Mouse (Mus musculus): ENCODE measurements at regions not wholly inside any gene's neighbourhood (a gene's known extent, or its start where the extent isn't known, plus 50 kb on each side); places are given as distances from the start of the nearest gene placed in this dataset.
"Not testable (repeated sequence)": the region's sequence is repeated elsewhere in the genome, so short reads cannot be mapped to it uniquely, and the experiment has no call there.

- no peak for DNase-seq
Observed at GRCm38 (mm10) chr17:48678216-48678832, 223.6 kb downstream of the Unc5cl start.

- no peak for DNase-seq
Observed at GRCm38 (mm10) chr17:48680331-48680730, 225.6 kb downstream of the Unc5cl start.

- no peak for DNase-seq
Observed at GRCm38 (mm10) chr17:48688944-48689343, 234.2 kb downstream of the Unc5cl start.

GRCm38 (mm10) chr17:48698456-48698855 lies 233.7 kb upstream of the Lrfn2 start:
- no peak for DNase-seq

- DNase-seq, result peak; percentile 3
Observed at GRCm38 (mm10) chr17:48700591-48700990, 231.6 kb upstream of the Lrfn2 start.

- DNase-seq, result no peak
Observed at GRCm38 (mm10) chr17:48720506-48720905, 211.7 kb upstream of the Lrfn2 start.

- DNase-seq, result no peak
Observed at GRCm38 (mm10) chr17:48723286-48723685, 208.9 kb upstream of the Lrfn2 start.

GRCm38 (mm10) chr17:48724513-48725112 lies 207.6 kb upstream of the Lrfn2 start:
- no peak for DNase-seq

GRCm38 (mm10) chr17:48726460-48726859 lies 205.7 kb upstream of the Lrfn2 start:
- no peak for DNase-seq

GRCm38 (mm10) chr17:48733801-48734200 lies 198.4 kb upstream of the Lrfn2 start:
- no peak for DNase-seq

- not testable (repeated sequence) for DNase-seq
Observed at GRCm38 (mm10) chr17:48737181-48737580, 195.0 kb upstream of the Lrfn2 start.

- DNase-seq, result no peak
Observed at GRCm38 (mm10) chr17:48738708-48739107, 193.5 kb upstream of the Lrfn2 start.

- no peak for DNase-seq
Observed at GRCm38 (mm10) chr17:48742769-48743405, 189.3 kb upstream of the Lrfn2 start.

- no peak for DNase-seq
Observed at GRCm38 (mm10) chr17:48770099-48770498, 162.1 kb upstream of the Lrfn2 start.

- no peak for DNase-seq
Observed at GRCm38 (mm10) chr17:48771721-48772320, 160.4 kb upstream of the Lrfn2 start.

- no peak for DNase-seq
Observed at GRCm38 (mm10) chr17:48774172-48774890, 157.8 kb upstream of the Lrfn2 start.

- DNase-seq, result no peak
Observed at GRCm38 (mm10) chr17:48775479-48775878, 156.7 kb upstream of the Lrfn2 start.

GRCm38 (mm10) chr17:48776502-48776902 lies 155.7 kb upstream of the Lrfn2 start:
- DNase-seq, result no peak

GRCm38 (mm10) chr17:48780217-48780616 lies 152.0 kb upstream of the Lrfn2 start:
- DNase-seq, result no peak

- DNase-seq, result no peak
Observed at GRCm38 (mm10) chr17:48784417-48784816, 147.8 kb upstream of the Lrfn2 start.

GRCm38 (mm10) chr17:48786501-48786900 lies 145.7 kb upstream of the Lrfn2 start:
- DNase-seq, result no peak

GRCm38 (mm10) chr17:48789846-48790245 lies 142.3 kb upstream of the Lrfn2 start:
- DNase-seq, result no peak

GRCm38 (mm10) chr17:48790526-48790925 lies 141.7 kb upstream of the Lrfn2 start:
- DNase-seq, result no peak
